Mouse (Mus musculus): ENCODE measurements around the gene Snorc.

DNA sequence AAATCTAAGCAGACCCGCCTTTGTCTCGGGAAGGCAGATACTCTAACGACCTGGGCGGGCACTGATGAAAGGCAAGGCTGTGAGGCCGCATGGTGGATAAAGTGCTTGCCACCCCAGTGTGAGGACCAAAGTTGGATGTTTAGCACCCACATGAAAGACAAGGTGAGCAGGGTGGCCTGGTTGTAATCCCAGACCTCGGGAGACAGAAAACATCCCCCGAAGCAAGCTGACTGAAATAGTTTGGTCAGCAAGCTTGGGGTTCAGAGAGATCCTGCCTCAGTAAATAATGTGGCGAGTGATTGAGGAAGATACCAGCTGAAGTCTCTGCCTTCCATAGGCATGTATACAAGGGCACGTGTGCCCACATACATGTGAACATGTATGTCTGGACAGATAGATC, 2.6 kb upstream of the Snorc start:
- TF ChIP-seq POLR2A (IDR thresholded peaks at IDR 0.05; ENCODE audit: borderline replicate concordance, low read depth, low read length), result no peak
- TF ChIP-seq CTCF (IDR thresholded peaks at IDR 0.05; ENCODE audit: low read depth, low read length), result no peak

Data from bone marrow macrophage, adult 2 months (primary cell).